Mouse (Mus musculus) right cerebral cortex, postnatal 10 days (tissue): ENCODE measurements at regions not wholly inside any gene's neighbourhood (a gene's known extent, or its start where the extent isn't known, plus 50 kb on each side); places are given as distances from the start of the nearest gene placed in this dataset.

Source experiments
- DNase-seq, 2 experiments: peaks; one replicate each; pipeline ENCODE4 v3.0.0; 2021; ENCODE audit warnings: low spot score in 2 of 2

DNA sequence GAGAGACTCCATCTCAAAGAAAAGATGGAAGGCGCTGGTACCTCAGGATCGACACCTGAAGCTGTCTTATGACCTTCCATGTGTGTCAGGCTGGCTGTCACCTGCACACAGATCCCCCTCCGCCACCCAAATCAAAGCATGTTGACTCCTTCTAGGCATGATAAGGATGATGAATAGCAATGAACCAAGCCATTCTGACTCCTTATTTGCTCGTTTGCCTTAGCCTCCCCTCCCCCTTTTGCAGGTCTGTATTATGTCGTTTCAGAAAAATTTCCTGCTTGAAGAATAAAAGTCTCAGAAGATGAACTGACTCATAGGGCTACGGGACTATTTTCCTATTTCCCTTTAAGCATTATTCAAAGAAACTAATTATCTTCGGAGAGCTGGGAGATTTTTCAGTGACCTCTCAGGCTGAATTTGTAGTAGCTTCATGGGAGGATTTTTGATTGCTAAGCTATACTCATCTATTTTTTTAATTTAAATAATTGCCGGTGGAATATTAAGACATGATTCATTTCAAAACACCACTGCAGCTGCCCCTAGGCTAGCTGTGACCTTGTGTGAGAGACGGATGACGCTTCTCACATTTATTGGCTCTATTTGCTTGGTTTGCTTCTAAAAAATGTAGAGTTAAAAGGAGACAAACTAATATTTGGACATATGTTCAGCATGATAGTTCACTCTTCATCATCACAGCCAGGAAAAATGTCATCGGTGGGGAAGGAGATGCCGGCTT lies 72.4 kb upstream of the Zc3h12c start:
- DNase-seq = no peak

DNA sequence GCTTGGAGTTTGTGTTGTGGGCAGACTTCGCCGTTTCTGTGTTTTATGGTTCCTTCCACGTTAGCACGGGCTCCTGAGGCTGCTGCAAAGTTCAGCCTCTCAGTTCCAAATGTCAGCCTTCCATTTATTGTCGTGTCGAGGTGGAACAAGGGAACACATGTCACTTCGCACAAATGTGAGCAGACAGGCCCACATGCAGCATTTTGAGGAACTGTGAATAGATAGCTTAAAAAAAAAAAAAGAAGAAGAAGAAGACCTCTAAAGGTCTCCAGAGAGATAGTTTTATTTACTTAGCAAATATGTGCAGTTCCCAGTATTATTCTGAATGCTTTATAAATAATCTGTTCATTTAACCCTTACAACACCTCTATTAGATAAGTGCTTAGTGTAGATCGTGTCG lies 66.4 kb upstream of the Zc3h12c start:
- DNase-seq = no peak

- DNase-seq = no peak
Measured at GRCm38 (mm10) chr9:52229589-52229988, 61.2 kb upstream of the Zc3h12c start.

DNA sequence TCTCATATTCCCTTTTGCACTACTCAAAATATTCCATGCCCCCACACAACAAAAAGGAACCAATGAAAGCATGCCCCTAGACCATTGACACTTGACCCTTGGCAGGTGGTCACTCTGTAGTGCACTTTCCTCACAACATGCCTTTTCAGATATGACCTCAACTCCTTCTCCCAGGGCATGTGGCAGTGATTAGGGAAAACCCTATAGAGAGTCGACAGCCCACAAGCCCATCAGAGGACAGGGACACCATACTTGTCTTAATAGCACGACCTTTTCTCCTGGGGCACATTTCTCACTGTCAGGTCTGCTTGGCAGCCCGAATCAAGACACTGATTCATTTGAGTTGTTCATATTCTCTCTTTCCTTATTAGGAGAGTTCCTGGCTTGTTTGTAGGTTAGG lies 57.3 kb upstream of the Zc3h12c start:
- DNase-seq = no peak

DNA sequence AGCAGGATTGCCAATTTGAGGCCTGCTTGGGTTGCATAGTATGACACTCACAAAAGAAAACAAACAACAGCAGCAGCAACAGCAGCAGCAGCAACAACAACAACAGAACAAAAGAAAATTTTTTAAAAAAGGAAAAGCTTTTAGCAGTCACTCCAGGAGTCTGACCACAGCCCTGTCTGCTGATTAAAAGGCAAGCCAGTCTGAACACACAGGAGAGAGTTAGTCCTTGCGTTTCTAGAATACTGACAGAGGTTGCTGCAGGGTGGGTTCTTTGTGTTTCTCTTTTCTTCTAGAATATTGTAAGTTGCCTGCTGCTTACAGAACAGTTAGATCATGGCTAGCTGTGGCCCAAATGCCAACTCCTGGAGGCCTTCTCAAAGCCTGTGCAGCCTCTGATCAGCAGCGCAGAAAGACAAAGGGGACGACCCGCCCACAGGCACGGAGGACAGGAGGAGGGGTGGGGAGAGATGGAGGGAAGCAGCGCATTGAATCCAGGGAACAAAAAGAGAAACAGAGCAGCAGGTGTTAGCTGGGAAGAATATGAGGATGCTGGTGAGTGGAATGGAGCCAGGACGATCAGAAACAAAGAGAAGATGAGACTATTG lies 55.2 kb upstream of the Zc3h12c start:
- peak; percentile 32 to 37 for DNase-seq
